Mouse (Mus musculus) bone marrow macrophage, adult 2 months (primary cell): ENCODE measurements around the gene Grk4.

Experiments used
- CTCF ChIP-seq: IDR thresholded peaks from 2 replicates; pipeline ENCODE4 v1.5.1; 2012; ENCODE audit warnings: low read depth, mild to moderate bottlenecking, low read length, moderate library complexity
- POLR2A ChIP-seq: IDR thresholded peaks from 2 replicates; pipeline ENCODE4 v1.6.1; 2012; ENCODE audit warnings: mild to moderate bottlenecking, low read depth, low read length, borderline replicate concordance

- TF ChIP-seq POLR2A (no peak), CTCF (no peak)
Measured at GRCm38 (mm10) chr5:34714816-34715215, 54.6 kb downstream of the Grk4 start.
